Mouse (Mus musculus) megakaryocyte, embryonic 14.5 days (primary cell): ENCODE data around the gene Ppp2r3a.

Source experiments
- FLI1 ChIP-seq: IDR thresholded peaks from 2 replicates; pipeline ENCODE4 v1.6.1; 2012; ENCODE audit warnings: low read length, inconsistent platforms, mixed read lengths
- GATA1 ChIP-seq: IDR thresholded peaks from 3 replicates; pipeline ENCODE4 v1.6.1; 2012; ENCODE audit warnings: mixed read lengths, low read length, inconsistent platforms, borderline replicate concordance

- TF ChIP-seq GATA1 (no peak), FLI1 (no peak)
Observed at GRCm38 (mm10) chr9:101281326-101281725, 29.7 kb upstream of the Ppp2r3a start.
